Mouse (Mus musculus) liver, embryonic 16.5 days (tissue): ENCODE data around the gene Tmprss2. TPM values are rescaled to one million over a fixed set of nuclear protein-coding genes. Genes with fewer than 3 reads are reported as not detected.

Experiments used
- ATAC-seq: fragments of 200-750 bp; cut with Nextera tagmentation; 2 replicates; pipeline ENCODE4 v1.8.0; 2017; ENCODE audit warnings: low read depth, mild to moderate bottlenecking, moderate number of reproducible peaks, moderate library complexity
- H3K27ac ChIP-seq: fragments of 300-500 bp; sonication (generic); 2 replicates; pipeline ENCODE4 v1.5.1; 2014; ENCODE audit warnings: mild to moderate bottlenecking, low read length
- H3K27me3 ChIP-seq: fragments of 300-500 bp; sonication (generic); 2 replicates; pipeline ENCODE4 v1.6.1; 2014; ENCODE audit warnings: low read depth, low read length, mixed read lengths; ENCODE audit not compliant: control insufficient read depth, insufficient read depth
- H3K36me3 ChIP-seq: fragments of 300-500 bp; sonication (generic); 2 replicates; pipeline ENCODE4 v1.6.1; 2014; ENCODE audit warnings: mild to moderate bottlenecking; ENCODE audit not compliant: control insufficient read depth, insufficient read depth
- H3K4me1 ChIP-seq: fragments of 300-500 bp; sonication (generic); 2 replicates; pipeline ENCODE4 v1.6.1; 2014; ENCODE audit warnings: low read depth, low read length, mixed read lengths; ENCODE audit not compliant: control insufficient read depth
- H3K4me2 ChIP-seq: fragments of 300-500 bp; sonication (generic); 2 replicates; pipeline ENCODE4 v1.6.1; 2014; ENCODE audit warnings: low read depth, low read length, mixed read lengths
- H3K4me3 ChIP-seq: fragments of 300-500 bp; sonication (generic); 2 replicates; pipeline ENCODE4 v1.5.1; 2014; ENCODE audit warnings: low read depth, mild to moderate bottlenecking, low read length
- H3K9ac ChIP-seq: fragments of 300-500 bp; sonication (generic); 2 replicates; pipeline ENCODE4 v1.6.1; 2014; ENCODE audit warnings: low read depth, low read length
- H3K9me3 ChIP-seq: fragments of 300-500 bp; sonication (generic); replicated peaks from 2 replicates; pipeline ENCODE4 v1.6.1; 2016; ENCODE audit warnings: low read length; ENCODE audit not compliant: control insufficient read depth
- WGBS: fragments of 180-500 bp; shearing (Covaris S2); extraction: QIAGEN DNeasy Blood & Tissue Kit; methylation state at CpG from one replicate; pipeline ENCODE4 v1.1.7; 2014; ENCODE audit not compliant: insufficient replicate concordance; 5-methylcytosine and 5-hydroxymethylcytosine counted together
- polyA plus RNA-seq: library from polyadenylated mRNA; unstranded; fragments of >200 nt; fragmentation: Nextera tagmentation; extraction: Ambion mirVana; gene quantifications from 2 replicates; pipeline ENCODE4 v1.2.1, GENCODE M21; 2015

Tmprss2 gene
- polyA plus RNA-seq, 1 experiment from 2014 or later: 4.5 TPM

- Histone ChIP-seq H3K4me2 (no peak overlapping the region), H3K27ac (no peak overlapping the region), H3K9ac (no peak overlapping the region), H3K4me1 (peaks cover 2% of the 10 kb centered on the region), H3K36me3 (no peaks in the 10 kb centered on the region), H3K9me3 (no peaks in the 10 kb centered on the region), H3K4me3 (no peak overlapping the region), H3K27me3 (no peaks in the 10 kb centered on the region)
- 17% methylated on average over 1 of the region's 1 CpGs for WGBS
- no peak for ATAC-seq
These were observed 74.1 kb downstream of the Tmprss2 start for GRCm38 (mm10) chr16:97536859-97537258.

GRCm38 (mm10) chr16:97535808-97536413 lies 75.1 kb downstream of the Tmprss2 start:
- 7% methylated on average over 3 of the region's 3 CpGs for WGBS
- Histone ChIP-seq H3K4me3 (peak overlapping the region; percentile 28), H3K36me3 (no peaks in the 10 kb centered on the region), H3K4me1 (peaks cover 2% of the 10 kb centered on the region), H3K9ac (peak overlapping the region; percentile 28; the same call in 1 of the 2 replicates), H3K9me3 (no peaks in the 10 kb centered on the region), H3K27me3 (no peaks in the 10 kb centered on the region), H3K4me2 (peak overlapping the region; percentile 22), H3K27ac (peak overlapping the region; percentile 85)
- peak; percentile 56 for ATAC-seq

GRCm38 (mm10) chr16:97534876-97535461 lies 76.0 kb downstream of the Tmprss2 start:
- Histone ChIP-seq H3K27me3 (no peaks in the 10 kb centered on the region), H3K9me3 (no peaks in the 10 kb centered on the region), H3K4me1 (peaks cover 2% of the 10 kb centered on the region), H3K9ac (no peak overlapping the region), H3K27ac (peak overlapping the region; percentile 85), H3K36me3 (no peaks in the 10 kb centered on the region), H3K4me2 (peak overlapping the region; percentile 22), H3K4me3 (peak overlapping the region; percentile 32)
- ATAC-seq: peak; percentile 72
- WGBS: 20% methylated on average over 5 of the region's 5 CpGs

- peak overlapping the region; percentile 39 for H3K27ac ChIP-seq
- no peaks in the 10 kb centered on the region for H3K36me3 ChIP-seq
- peak overlapping the region; percentile 22 for H3K4me2 ChIP-seq
- peak overlapping the region; percentile 32 for H3K4me3 ChIP-seq
- 36% methylated on average over 1 of the region's 1 CpGs for WGBS
- no peak for ATAC-seq
- peaks cover 2% of the 10 kb centered on the region for H3K4me1 ChIP-seq
- no peaks in the 10 kb centered on the region for H3K9me3 ChIP-seq
- H3K9ac ChIP-seq: no peak overlapping the region
- H3K27me3 ChIP-seq: no peaks in the 10 kb centered on the region
These were observed 76.5 kb downstream of the Tmprss2 start for GRCm38 (mm10) chr16:97534448-97534847.

GRCm38 (mm10) chr16:97533751-97534150 lies 77.2 kb downstream of the Tmprss2 start:
- no peak for ATAC-seq
- H3K27me3 ChIP-seq: no peaks in the 10 kb centered on the region
- no peaks in the 10 kb centered on the region for H3K9me3 ChIP-seq
- H3K9ac ChIP-seq: no peak overlapping the region
- peaks cover 2% of the 10 kb centered on the region for H3K4me1 ChIP-seq
- H3K4me3 ChIP-seq: no peak overlapping the region
- no peaks in the 10 kb centered on the region for H3K36me3 ChIP-seq
- H3K4me2 ChIP-seq: no peak overlapping the region
- no peak overlapping the region for H3K27ac ChIP-seq
- WGBS: 65% methylated on average over 5 of the region's 5 CpGs

GRCm38 (mm10) chr16:97533126-97533525 lies 77.9 kb downstream of the Tmprss2 start:
- WGBS: 67% methylated on average over 1 of the region's 1 CpGs
- Histone ChIP-seq H3K27me3 (no peaks in the 10 kb centered on the region), H3K4me3 (no peak overlapping the region), H3K9ac (no peak overlapping the region), H3K9me3 (no peaks in the 10 kb centered on the region), H3K4me2 (no peak overlapping the region), H3K4me1 (peaks cover 2% of the 10 kb centered on the region), H3K36me3 (no peaks in the 10 kb centered on the region), H3K27ac (no peak overlapping the region)
- ATAC-seq: no peak

- H3K36me3 ChIP-seq: no peaks in the 10 kb centered on the region
- H3K9ac ChIP-seq: no peak overlapping the region
- no peaks in the 10 kb centered on the region for H3K9me3 ChIP-seq
- no peak overlapping the region for H3K4me2 ChIP-seq
- 77% methylated on average over 2 of the region's 2 CpGs for WGBS
- H3K27me3 ChIP-seq: no peaks in the 10 kb centered on the region
- H3K27ac ChIP-seq: no peak overlapping the region
- no peak overlapping the region for H3K4me3 ChIP-seq
- peaks cover 1% of the 10 kb centered on the region; the same call in 1 of the 2 replicates for H3K4me1 ChIP-seq
- no peak for ATAC-seq
These were observed 81.8 kb downstream of the Tmprss2 start for GRCm38 (mm10) chr16:97529241-97529640.

- Histone ChIP-seq H3K4me1 (no peaks in the 10 kb centered on the region), H3K27me3 (no peaks in the 10 kb centered on the region), H3K4me3 (no peak overlapping the region), H3K27ac (no peak overlapping the region), H3K36me3 (no peaks in the 10 kb centered on the region), H3K9me3 (no peaks in the 10 kb centered on the region), H3K9ac (no peak overlapping the region), H3K4me2 (no peak overlapping the region)
- ATAC-seq: no peak
- 0% methylated on average over 1 of the region's 1 CpGs for WGBS
These were observed 88.0 kb downstream of the Tmprss2 start for GRCm38 (mm10) chr16:97523024-97523423.

- Histone ChIP-seq H3K9ac (no peak overlapping the region), H3K4me3 (no peak overlapping the region), H3K27me3 (no peaks in the 10 kb centered on the region), H3K27ac (no peak overlapping the region), H3K4me1 (no peaks in the 10 kb centered on the region), H3K36me3 (no peaks in the 10 kb centered on the region), H3K9me3 (no peaks in the 10 kb centered on the region), H3K4me2 (no peak overlapping the region)
- ATAC-seq: no peak
- 65% methylated on average over 6 of the region's 6 CpGs for WGBS
These were observed 89.0 kb downstream of the Tmprss2 start for GRCm38 (mm10) chr16:97521983-97522382.
